Mouse (Mus musculus): Measurements from ENCODE around the gene Abca1.

Gene Abca1

GRCm38 (mm10) chr4:53149644-53150043, 10.1 kb downstream of the Abca1 start:
- no peak for DNase-seq (ENCODE audit: low spot score in 2 of 2)

DNA sequence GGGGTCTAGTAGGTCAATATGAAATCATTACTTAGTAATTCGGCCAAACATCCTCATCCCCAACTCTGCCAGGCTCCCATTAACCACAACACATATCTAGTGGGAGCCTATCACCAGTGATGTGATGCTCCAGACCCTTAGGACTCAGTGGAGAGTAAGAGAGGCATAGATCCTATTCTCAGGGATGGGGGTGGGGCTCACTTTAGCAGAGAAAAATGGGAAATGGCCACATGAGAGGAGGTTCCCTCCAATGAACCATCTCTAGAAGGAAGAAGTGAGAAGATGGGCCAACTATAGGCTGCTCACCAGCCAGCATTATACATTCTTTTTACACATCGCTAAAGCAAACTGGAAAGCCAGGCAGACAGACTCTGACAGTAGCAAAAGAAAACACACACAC, 10.9 kb downstream of the Abca1 start:
- no peak for DNase-seq (ENCODE audit: low spot score in 2 of 2)

GRCm38 (mm10) chr4:53147454-53147853, 12.2 kb downstream of the Abca1 start:
- DNase-seq (ENCODE audit: low spot score in 2 of 2), result no peak

GRCm38 (mm10) chr4:53147046-53147445, 12.6 kb downstream of the Abca1 start:
- no peak for DNase-seq (ENCODE audit: low spot score in 2 of 2)

DNA sequence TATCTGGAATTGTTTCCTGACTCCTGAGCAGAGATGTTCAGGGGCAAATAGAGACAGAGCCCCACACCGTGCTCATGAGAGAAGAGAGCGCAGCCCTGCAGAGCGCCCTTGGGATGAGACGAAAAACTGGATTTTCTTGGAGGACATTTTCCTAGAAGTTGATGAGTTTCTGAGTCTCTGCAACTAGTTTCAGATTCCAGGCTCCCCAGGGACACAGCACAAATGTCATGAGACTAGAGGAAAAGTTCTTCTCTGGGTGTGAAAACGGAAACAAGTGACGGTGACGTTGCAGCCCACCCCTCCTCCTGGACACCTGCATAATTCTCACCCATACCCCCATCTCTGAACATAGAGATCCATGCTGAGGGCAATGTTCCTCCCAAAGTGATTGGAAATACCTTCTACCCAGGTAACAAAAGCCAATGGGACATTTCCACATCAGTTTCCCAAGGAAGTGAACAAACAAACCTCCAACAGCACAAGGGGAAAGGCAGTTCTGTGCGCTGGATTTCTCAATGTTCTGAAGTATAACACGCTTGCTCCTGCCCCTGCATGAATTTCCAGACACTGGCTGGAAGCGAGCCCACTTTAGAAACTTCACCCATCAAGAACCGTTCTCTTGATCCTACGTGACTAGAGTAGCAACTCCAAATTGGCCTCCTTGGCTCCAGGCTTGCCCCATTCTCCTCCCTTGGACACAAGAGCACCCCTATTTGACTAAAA, 13.3 kb downstream of the Abca1 start:
- DNase-seq (ENCODE audit: low spot score in 2 of 2), result no peak

- no peak for DNase-seq (ENCODE audit: low spot score in 2 of 2)
Observed at GRCm38 (mm10) chr4:53145434-53146168, 14.1 kb downstream of the Abca1 start.

- DNase-seq (ENCODE audit: low spot score in 2 of 2), result no peak
Observed at GRCm38 (mm10) chr4:53144571-53144970, 15.1 kb downstream of the Abca1 start.

- DNase-seq (ENCODE audit: low spot score in 2 of 2), result no peak
Observed at GRCm38 (mm10) chr4:53144021-53144420, 15.7 kb downstream of the Abca1 start.

DNA sequence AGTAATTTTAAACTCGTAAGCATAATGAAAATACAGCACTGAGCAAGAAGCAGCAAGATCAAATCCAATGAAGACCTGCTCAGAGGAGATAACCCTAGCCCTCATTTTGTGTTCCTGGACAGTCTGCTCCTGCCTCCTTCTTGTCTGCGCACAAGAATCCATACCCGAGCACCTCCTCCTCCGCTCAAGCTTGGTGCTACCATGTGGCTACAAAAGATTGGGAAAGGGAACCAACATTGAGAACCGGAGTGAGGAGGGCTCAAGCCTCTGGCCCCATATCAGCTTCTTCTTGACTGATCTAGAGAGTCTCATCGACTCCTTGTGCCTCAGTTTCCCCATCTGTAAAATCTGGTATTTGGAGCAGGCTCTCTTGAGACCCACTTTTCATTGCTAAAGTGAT, 19.0 kb downstream of the Abca1 start:
- DNase-seq (ENCODE audit: low spot score in 2 of 2), result no peak

GRCm38 (mm10) chr4:53139495-53139894, 20.2 kb downstream of the Abca1 start:
- no peak for DNase-seq (ENCODE audit: low spot score in 2 of 2)

DNA sequence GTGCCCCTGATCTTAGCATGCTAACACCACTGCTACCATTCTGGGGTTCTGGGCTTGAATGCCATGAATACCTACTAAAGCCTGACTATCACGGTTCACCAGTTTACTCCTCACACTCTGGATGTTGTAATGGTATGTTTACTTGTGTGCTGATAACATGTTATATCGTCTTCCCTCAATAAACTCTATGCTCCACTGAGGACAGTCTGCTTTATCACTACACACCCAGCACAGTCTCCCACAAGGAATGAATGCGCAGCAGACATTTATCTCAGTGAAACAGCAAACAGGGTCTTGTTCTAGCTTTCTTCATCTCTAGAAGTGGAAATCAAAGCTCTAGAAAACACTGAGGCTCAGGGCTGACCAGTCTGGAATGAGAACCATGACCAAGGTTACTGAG, 20.7 kb downstream of the Abca1 start:
- no peak for DNase-seq (ENCODE audit: low spot score in 2 of 2)

GRCm38 (mm10) chr4:53137087-53137486, 22.6 kb downstream of the Abca1 start:
- no peak for DNase-seq (ENCODE audit: low spot score in 2 of 2)

- no peak for DNase-seq (ENCODE audit: low spot score in 2 of 2)
Observed at GRCm38 (mm10) chr4:53134816-53135215, 24.9 kb downstream of the Abca1 start.

- no peak for DNase-seq (ENCODE audit: low spot score in 2 of 2)
Observed at GRCm38 (mm10) chr4:53133995-53134394, 25.7 kb downstream of the Abca1 start.

- DNase-seq (ENCODE audit: low spot score in 2 of 2), result no peak
Observed at GRCm38 (mm10) chr4:53131538-53131937, 28.2 kb downstream of the Abca1 start.

DNA sequence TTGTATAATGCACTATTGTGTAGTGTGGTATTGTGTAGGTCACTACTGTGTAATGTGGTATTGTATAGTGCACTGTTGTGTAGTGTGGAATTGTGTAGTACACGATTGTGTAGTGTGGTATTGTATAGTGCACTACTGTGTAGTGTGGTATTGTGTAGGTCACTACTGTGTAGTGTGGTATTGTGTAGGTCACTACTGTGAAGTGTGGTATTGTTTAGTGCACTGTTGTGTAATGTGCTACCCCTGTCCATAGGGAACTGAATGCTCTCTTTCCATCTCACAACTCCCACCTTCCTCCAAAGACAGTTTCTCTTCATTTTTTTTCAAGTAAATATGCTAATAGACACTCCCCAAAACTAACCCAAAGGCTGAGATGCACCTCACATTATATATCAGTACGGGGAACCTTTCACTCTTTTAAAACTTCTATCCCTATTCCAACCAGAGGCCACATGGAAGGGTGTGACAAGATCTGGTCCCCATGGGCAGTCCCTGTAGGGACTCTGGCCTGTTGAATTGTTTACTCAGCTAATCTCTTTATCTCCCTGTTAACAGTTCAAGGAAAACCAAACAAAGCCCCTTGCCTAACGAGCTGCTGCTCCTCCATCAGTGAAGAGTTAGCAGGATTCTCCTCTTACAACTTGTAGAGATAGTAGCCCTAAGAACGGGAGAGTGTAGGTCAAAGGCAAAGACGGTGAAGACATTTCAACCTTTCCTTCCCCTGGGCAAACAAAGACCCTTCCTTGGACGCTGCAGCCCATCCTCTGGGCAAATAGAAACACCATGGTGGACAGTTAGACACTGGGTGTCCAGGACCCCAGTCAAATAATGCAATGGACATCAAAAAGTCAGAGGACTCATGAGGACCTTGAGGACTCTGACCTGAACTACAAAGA, 28.8 kb downstream of the Abca1 start:
- DNase-seq (ENCODE audit: low spot score in 2 of 2), result no peak

GRCm38 (mm10) chr4:53129716-53130301, 29.9 kb downstream of the Abca1 start:
- DNase-seq (ENCODE audit: low spot score in 2 of 2), result no peak

GRCm38 (mm10) chr4:53127266-53127665, 32.4 kb downstream of the Abca1 start:
- DNase-seq (ENCODE audit: low spot score in 2 of 2), result no peak

DNA sequence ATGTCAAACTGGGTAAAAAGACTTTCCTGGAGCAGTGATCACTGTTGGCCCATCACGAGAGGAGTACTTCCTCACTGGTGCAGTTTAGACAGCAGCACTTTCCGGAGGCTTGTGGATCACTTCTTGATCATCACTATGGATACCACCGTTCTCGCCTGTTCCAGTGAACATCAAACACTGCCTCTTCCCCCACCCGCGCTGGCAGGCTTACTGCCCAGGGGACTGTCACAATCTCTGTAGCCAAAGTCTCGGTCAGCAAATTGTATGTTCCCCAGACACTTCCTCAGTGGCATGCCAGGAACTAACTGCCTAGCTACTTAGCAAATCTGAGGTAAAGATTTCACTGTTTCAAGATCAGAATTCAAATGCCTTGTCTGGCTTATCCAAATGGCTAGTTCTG, 32.9 kb downstream of the Abca1 start:
- peak in 1 of 2 experiments; percentile 18 for DNase-seq (ENCODE audit: low spot score in 2 of 2)

GRCm38 (mm10) chr4:53124837-53125490, 34.7 kb downstream of the Abca1 start:
- DNase-seq (ENCODE audit: low spot score in 2 of 2), result no peak

DNA sequence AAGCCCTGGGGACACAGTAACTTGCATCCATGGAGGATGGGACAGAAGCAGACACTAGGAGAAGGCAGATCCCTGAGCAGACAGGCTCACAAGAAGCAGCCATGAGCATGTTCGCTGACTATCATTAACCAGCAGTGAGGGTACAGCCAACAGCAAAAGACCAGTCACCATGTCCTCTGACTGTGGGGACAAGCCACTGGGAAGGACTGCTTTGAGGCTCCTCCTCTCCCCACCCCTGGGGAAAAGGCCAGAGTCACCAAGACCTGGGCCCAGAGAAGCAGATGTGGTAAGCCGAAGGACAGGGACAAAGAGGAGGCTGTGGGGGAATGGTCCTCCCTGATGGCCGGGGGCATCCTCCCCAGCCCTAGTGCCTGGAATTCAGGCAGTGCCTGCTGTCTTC, 37.4 kb downstream of the Abca1 start:
- no peak for DNase-seq (ENCODE audit: low spot score in 2 of 2)
